Mouse (Mus musculus) stomach, embryonic 16.5 days (tissue): ENCODE data around the gene Orm2. TPM values are rescaled to one million over a fixed set of nuclear protein-coding genes. Genes with fewer than 3 reads are reported as not detected.

Source experiments
- ATAC-seq: fragments of 200-750 bp; cut with Nextera tagmentation; 2 replicates; pipeline ENCODE4 v1.8.0; 2017; ENCODE audit warnings: moderate number of reproducible peaks, moderate TSS enrichment; ENCODE audit not compliant: insufficient read depth, low FRiP score
- H3K27ac ChIP-seq: fragments of 300-500 bp; sonication (generic); 2 replicates; pipeline ENCODE4 v1.5.1; 2014; ENCODE audit warnings: low read length
- H3K27me3 ChIP-seq: fragments of 300-500 bp; sonication (generic); 2 replicates; pipeline ENCODE4 v1.6.1; 2014; ENCODE audit warnings: low read length, control low read depth, mixed read lengths; ENCODE audit not compliant: control insufficient read depth, insufficient read depth
- H3K36me3 ChIP-seq: fragments of 300-500 bp; sonication (generic); 2 replicates; pipeline ENCODE4 v1.6.1; 2014; ENCODE audit warnings: low read length; ENCODE audit not compliant: control insufficient read depth, insufficient read depth
- H3K4me1 ChIP-seq: fragments of 300-500 bp; sonication (generic); 2 replicates; pipeline ENCODE4 v1.6.1; 2014; ENCODE audit warnings: low read length, control low read depth, mixed read lengths; ENCODE audit not compliant: control insufficient read depth, insufficient read depth
- H3K4me2 ChIP-seq: fragments of 300-500 bp; sonication (generic); 2 replicates; pipeline ENCODE4 v1.6.1; 2014; ENCODE audit warnings: low read depth, low read length, mixed read lengths
- H3K4me3 ChIP-seq: fragments of 300-500 bp; sonication (generic); replicated peaks from 2 replicates; pipeline ENCODE4 v1.5.1; 2014; ENCODE audit warnings: mild to moderate bottlenecking, low read length
- H3K9ac ChIP-seq: fragments of 300-500 bp; sonication (generic); 2 replicates; pipeline ENCODE4 v1.6.1; 2014; ENCODE audit warnings: low read length
- H3K9me3 ChIP-seq: fragments of 300-500 bp; sonication (generic); replicated peaks from 2 replicates; pipeline ENCODE4 v1.6.1; 2016; ENCODE audit warnings: low read length, control low read depth; ENCODE audit not compliant: control insufficient read depth
- WGBS: fragments of 180-500 bp; shearing (Covaris S2); extraction: QIAGEN DNeasy Blood & Tissue Kit; methylation state at CpG from one replicate; pipeline ENCODE4 v1.1.7; 2014; 5-methylcytosine and 5-hydroxymethylcytosine counted together
- polyA plus RNA-seq: library from polyadenylated mRNA; unstranded; fragments of >200 nt; fragmentation: Nextera tagmentation; extraction: Ambion mirVana; gene quantifications from 2 replicates; pipeline ENCODE4 v1.2.1, GENCODE M21; 2015

The Orm2 gene
- polyA plus RNA-seq, 1 experiment from 2014 or later = not detected

GRCm38 (mm10) chr4:63400541-63401306 lies 38.5 kb downstream of the Orm2 start:
- ATAC-seq = no peak
- WGBS = 73% methylated on average over 18 of the region's 18 CpGs
- H3K4me3 ChIP-seq = no peak overlapping the region
- H3K4me2 ChIP-seq = 0 out of 2 replicates have a peak overlapping the region, but pooled peaks have one; percentile 10
- H3K27me3 ChIP-seq = no peaks in the 10 kb centered on the region
- no peak overlapping the region for H3K27ac ChIP-seq
- H3K9me3 ChIP-seq = no peaks in the 10 kb centered on the region
- H3K36me3 ChIP-seq = no peaks in the 10 kb centered on the region
- no peak overlapping the region; the same call in 1 of the 2 replicates for H3K9ac ChIP-seq
- peaks cover 39% of the 10 kb centered on the region for H3K4me1 ChIP-seq

DNA sequence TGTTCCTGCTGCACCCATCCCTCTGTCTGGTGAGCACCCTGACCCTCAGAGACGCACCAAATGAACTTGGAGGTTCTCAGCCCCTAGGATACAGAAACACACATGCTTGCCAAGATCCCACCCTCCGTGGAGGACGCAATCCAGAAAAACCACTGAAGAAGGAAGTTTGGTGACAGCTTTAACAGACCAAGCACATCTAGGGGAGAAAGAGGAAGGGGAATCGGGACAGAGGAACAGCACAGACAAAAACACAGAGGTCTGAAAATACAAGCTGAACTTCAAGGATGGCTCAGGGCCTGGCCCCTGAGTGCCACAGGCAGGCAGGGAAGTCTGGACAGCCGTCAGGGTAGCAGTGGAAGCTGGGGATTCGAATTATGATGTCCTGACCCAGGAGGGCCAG lies 39.4 kb downstream of the Orm2 start:
- no peaks in the 10 kb centered on the region for H3K27me3 ChIP-seq
- 45% methylated on average over 6 of the region's 6 CpGs for WGBS
- H3K4me3 ChIP-seq = peak overlapping the region; percentile 44; the same call in 1 of the 2 replicates
- ATAC-seq = no peak
- H3K9ac ChIP-seq = peak overlapping the region; percentile 58; the same call in 1 of the 2 replicates
- H3K27ac ChIP-seq = peak overlapping the region; percentile 87
- H3K4me1 ChIP-seq = peaks cover 39% of the 10 kb centered on the region
- H3K9me3 ChIP-seq = no peaks in the 10 kb centered on the region
- peak overlapping the region; percentile 57 for H3K4me2 ChIP-seq
- no peaks in the 10 kb centered on the region for H3K36me3 ChIP-seq

DNA sequence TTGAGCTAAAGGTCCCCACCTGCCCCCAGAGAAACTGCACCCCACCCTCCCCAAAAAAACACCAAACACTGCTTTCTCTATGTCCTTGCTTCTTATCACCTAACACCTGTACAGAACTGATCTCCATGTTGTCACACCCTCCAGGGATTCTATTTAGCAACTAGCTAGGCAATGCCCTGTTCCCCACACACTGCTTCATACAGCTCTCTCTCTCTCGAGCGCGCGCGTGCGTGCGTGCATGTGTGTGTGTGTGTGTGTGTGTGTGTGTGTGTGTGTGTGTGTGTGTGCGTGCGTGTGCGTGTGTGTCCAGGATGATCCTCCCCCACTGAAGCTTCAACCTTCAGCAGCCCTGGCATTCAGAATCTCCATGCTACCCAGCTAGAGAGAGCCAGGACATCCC lies 39.8 kb downstream of the Orm2 start:
- H3K9me3 ChIP-seq = no peaks in the 10 kb centered on the region
- peak overlapping the region; percentile 58 for H3K9ac ChIP-seq
- peak overlapping the region; percentile 44 for H3K4me3 ChIP-seq
- H3K27me3 ChIP-seq = no peaks in the 10 kb centered on the region
- 77% methylated on average over 10 of the region's 10 CpGs for WGBS
- no peak for ATAC-seq
- H3K27ac ChIP-seq = peak overlapping the region; percentile 87
- H3K4me2 ChIP-seq = peak overlapping the region; percentile 57
- H3K36me3 ChIP-seq = no peaks in the 10 kb centered on the region
- H3K4me1 ChIP-seq = peaks cover 39% of the 10 kb centered on the region

- H3K36me3 ChIP-seq = no peaks in the 10 kb centered on the region
- H3K4me1 ChIP-seq = peaks cover 39% of the 10 kb centered on the region
- H3K4me3 ChIP-seq = peak overlapping the region; percentile 44
- peak overlapping the region; percentile 87 for H3K27ac ChIP-seq
- H3K27me3 ChIP-seq = no peaks in the 10 kb centered on the region
- peak; percentile 5; the same call in 1 of the 2 replicates for ATAC-seq
- 24% methylated on average over 6 of the region's 6 CpGs for WGBS
- no peaks in the 10 kb centered on the region for H3K9me3 ChIP-seq
- peak overlapping the region; percentile 57 for H3K4me2 ChIP-seq
- H3K9ac ChIP-seq = peak overlapping the region; percentile 58
Observed at GRCm38 (mm10) chr4:63402558-63402957, 40.3 kb downstream of the Orm2 start.

DNA sequence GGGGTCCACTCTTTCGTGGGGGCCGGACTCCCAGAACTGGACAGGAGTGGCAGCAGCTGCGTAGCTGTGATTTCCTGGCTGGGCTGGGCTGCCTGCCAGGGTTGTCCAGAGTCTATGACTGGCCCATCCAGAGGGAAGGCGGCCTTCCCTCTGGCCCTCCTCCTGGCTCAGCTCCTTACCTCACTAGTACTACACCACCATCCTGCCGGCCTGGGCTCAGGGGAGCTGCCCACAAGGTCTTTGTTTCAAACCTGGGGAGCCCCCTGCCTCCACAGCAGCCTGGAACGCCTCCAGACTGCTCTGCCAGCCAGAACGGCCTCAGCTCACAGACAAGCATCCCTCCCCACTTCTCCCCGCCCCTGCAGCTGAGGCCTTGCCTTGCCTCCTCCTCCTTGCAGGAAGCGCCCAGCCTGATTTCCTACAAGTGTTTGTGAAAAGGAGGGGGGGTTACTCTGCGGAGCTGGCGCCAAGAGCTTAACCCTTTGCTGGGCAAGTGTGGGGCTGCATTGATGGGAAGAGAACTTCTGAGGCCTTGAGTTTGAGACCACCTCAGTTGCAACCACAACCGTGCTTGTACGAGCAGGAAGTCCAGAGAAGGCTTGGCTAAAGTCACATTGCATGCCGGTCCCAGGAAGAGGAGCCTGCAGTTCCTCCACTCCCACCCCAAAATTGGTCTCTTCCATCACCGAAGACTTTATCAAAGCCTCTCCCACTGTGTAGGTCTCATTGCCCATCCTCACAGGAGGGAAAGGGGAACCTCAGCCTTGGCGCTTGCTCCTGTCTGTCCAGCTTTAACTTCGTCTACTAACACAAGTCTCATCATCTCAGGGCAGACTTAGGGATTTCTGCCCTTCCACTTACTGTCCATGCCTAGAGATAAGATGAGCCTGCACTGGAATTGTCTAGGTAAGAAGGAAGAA lies 41.1 kb downstream of the Orm2 start, which contains the start of gene Akna:
TSS of gene Akna (minus strand) at position 315 of the 920 bp plus-strand sequence.
- peak within 1 kb of the TSS; percentile 58 for H3K9ac ChIP-seq
- WGBS = 7% methylated on average over 17 of the region's 17 CpGs
- peak within 1 kb of the TSS; percentile 57 for H3K4me2 ChIP-seq
- ATAC-seq = peak; percentile 93
- H3K36me3 ChIP-seq = no peaks in the 10 kb centered on the region
- H3K4me1 ChIP-seq = peaks cover 44% of the 10 kb centered on the region
- peak within 1 kb of the TSS; percentile 87 for H3K27ac ChIP-seq
- H3K4me3 ChIP-seq = peak within 1 kb of the TSS; percentile 44
- no peaks in the 10 kb centered on the region for H3K27me3 ChIP-seq
- H3K9me3 ChIP-seq = no peaks in the 10 kb centered on the region

GRCm38 (mm10) chr4:63404205-63404604 lies 42.0 kb downstream of the Orm2 start:
- Histone ChIP-seq H3K9me3 (no peaks in the 10 kb centered on the region), H3K9ac (peak overlapping the region; percentile 58), H3K4me1 (peaks cover 50% of the 10 kb centered on the region), H3K27me3 (no peaks in the 10 kb centered on the region), H3K27ac (peak overlapping the region; percentile 87), H3K36me3 (no peaks in the 10 kb centered on the region), H3K4me3 (no peak overlapping the region), H3K4me2 (peak overlapping the region; percentile 57)
- ATAC-seq = no peak
- 48% methylated on average over 7 of the region's 7 CpGs for WGBS

- WGBS = 24% methylated on average over 7 of the region's 7 CpGs
- no peak overlapping the region for H3K9ac ChIP-seq
- no peaks in the 10 kb centered on the region for H3K27me3 ChIP-seq
- no peak overlapping the region for H3K4me2 ChIP-seq
- H3K4me3 ChIP-seq = no peak overlapping the region
- no peaks in the 10 kb centered on the region for H3K9me3 ChIP-seq
- no peaks in the 10 kb centered on the region for H3K36me3 ChIP-seq
- no peak for ATAC-seq
- H3K27ac ChIP-seq = no peak overlapping the region
- H3K4me1 ChIP-seq = peaks cover 50% of the 10 kb centered on the region
Observed at GRCm38 (mm10) chr4:63405051-63405450, 42.8 kb downstream of the Orm2 start.

DNA sequence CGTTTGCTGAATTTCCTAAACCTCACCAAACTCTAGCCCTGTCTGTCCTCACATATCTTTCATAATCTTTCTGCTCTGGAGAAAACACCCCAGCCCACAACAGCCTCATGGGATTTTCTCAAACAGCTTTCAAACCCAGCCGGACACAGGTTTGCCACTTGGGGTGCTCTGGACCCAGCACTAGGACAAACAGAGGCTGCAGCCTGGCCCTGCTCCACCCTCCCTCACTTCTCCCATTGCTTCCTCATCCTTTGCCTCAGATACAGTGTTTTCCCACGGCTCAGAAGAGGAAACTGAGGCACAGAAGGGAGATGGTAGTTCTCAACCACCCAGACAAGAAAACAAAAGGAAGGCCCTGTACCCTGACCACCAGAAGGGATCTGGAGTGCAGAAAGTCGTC lies 43.4 kb downstream of the Orm2 start:
- Histone ChIP-seq H3K36me3 (no peaks in the 10 kb centered on the region), H3K4me3 (no peak overlapping the region), H3K27me3 (no peaks in the 10 kb centered on the region), H3K9ac (no peak overlapping the region), H3K4me2 (no peak overlapping the region), H3K4me1 (peaks cover 50% of the 10 kb centered on the region), H3K27ac (no peak overlapping the region), H3K9me3 (no peaks in the 10 kb centered on the region)
- WGBS = 57% methylated on average over 4 of the region's 4 CpGs
- ATAC-seq = no peak

DNA sequence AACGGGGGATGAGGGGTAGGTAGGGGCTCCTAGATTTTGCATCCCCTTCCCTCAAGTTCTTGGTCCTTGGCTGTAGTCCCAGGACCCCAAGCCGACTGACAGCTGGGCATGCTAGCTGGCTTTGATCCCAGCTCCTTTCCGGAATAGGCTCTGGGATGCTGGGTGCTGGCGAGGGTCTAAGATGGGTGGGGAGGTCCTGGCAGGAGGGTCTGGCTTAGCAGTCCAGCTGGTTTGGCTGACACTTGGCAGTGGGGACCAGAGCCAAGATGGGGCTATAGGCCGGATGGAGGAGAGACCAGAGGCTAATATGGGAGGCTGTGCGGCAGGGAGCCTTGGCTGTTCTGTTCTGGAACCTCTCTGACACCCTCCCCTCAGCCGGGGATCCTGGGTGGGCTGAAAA lies 46.0 kb downstream of the Orm2 start:
- Histone ChIP-seq H3K4me3 (no peak overlapping the region), H3K9ac (peak overlapping the region; percentile 52), H3K4me2 (peak overlapping the region; percentile 97; the same call in 1 of the 2 replicates), H3K27ac (peak overlapping the region; percentile 48), H3K27me3 (no peaks in the 10 kb centered on the region), H3K9me3 (no peaks in the 10 kb centered on the region), H3K36me3 (no peaks in the 10 kb centered on the region), H3K4me1 (peaks cover 35% of the 10 kb centered on the region)
- WGBS = 40% methylated on average over 7 of the region's 7 CpGs
- ATAC-seq = no peak
